Mouse (Mus musculus) liver, embryonic 14.5 days (tissue): ENCODE results near the gene Atf3.

Experiments used
- CTCF ChIP-seq: IDR thresholded peaks from 2 replicates; pipeline ENCODE4 v1.5.1; 2016; ENCODE audit warnings: antibody characterized with exemption, low read depth, control low read depth
- EP300 ChIP-seq: IDR thresholded peaks from 2 replicates; pipeline ENCODE4 v1.6.1; 2016; ENCODE audit warnings: antibody characterized with exemption, low read depth

DNA sequence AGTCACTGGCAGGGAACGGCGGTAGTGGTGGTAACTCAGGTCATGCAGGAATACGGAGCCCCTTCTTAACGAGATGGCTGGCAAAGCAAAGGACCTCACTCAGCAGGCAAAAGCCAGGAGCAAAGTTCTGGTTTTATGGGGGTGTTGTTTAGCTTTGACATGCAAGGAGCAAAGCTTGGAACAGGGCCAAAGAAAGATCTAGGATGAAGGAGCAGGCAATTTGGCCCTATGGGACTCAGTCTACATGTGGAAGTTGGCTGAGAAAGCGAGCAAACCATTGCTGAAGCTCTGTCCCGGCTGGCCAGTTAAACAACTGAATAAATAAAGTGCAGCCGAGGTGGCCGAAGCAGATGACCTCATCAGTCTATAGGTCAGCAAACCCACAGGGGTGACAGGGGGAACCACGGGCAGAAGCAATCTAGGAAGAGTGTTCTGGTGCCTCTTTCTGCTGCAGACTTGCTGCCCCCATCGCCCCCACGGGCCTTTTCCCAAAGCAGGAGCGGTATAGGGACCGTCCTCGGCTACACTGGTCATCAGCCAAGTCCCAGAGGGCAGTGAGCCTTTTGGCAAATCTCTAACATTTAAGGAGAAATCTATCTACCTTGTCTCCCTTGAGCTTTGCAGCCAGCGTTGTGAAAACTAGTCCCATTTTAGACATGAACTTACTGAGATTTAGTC is 39.2 kb downstream of the Atf3 start:
- no peak for TF ChIP-seq EP300
- no peak for TF ChIP-seq CTCF
